Mouse (Mus musculus): ENCODE measurements around the gene Gm5767. TPM values are rescaled to one million over a fixed set of nuclear protein-coding genes. Genes with fewer than 3 reads are reported as not detected.

The Gm5767 gene
- polyA plus RNA-seq, 1 experiment from 2014 or later: not detected

DNA sequence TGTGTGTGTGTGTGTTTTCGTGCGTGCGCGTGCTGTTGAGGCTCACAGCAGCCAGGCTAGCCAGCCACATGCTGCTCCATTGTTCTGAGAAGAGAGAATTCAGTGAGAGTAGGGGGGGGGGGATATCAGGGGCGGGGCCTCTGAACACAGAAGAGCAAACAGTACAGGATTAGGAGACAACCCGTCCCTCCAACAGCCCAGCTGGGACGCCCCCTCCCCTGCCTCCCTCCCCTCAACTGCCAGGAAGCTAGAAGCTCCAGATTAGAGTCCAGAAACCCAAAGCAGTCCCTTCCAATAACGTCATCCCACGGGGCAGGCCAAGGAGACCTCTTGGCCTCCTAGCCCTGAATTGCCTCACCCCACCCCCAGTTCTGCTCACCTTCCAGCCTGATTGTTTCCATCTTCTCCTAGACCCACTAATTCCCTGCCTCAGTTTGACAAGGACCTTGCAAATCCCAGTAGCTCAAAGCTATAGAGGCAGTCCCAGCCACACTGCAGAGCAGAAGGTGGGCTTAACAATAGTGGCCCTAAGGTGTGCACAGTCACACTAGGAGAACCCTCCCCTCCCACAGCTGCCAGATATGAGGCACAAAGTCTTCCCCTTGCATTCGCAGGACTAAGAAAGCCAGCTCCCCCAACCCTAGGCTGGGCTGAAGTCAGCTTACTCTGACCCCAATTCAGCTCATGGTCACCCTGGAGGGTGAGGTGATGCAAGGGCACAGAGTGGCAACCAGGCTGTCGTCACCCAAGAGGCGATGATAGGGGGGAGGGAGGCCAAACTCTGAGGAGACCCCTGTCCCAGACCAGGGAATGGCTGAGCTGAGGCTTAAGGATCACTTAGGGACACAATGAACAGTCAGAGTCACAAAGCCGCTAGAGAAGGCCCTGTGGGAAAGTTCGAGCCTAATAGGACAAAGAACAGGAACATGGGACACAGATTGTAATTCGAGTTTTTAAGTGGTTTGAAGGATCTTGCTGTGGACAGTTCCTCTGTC, 10.2 kb upstream of the Gm5767 start:
- peak overlapping the region; percentile 88 for H3K27ac ChIP-seq
- H3K9me3 ChIP-seq (replicated peaks): no peaks in the 10 kb centered on the region
- WGBS: 16% methylated on average over 15 of the region's 15 CpGs
- H3K4me3 ChIP-seq: peak overlapping the region; percentile 82
- H3K27me3 ChIP-seq: peaks cover 4% of the 10 kb centered on the region; the same call in 1 of the 2 replicates
- H3K36me3 ChIP-seq: no peaks in the 10 kb centered on the region
- H3K4me2 ChIP-seq: peak overlapping the region; percentile 93
- no peak for ATAC-seq (replicated peaks; ENCODE audit: insufficient number of reproducible peaks, insufficient read depth, low FRiP score, low read depth)
- peaks cover 61% of the 10 kb centered on the region for H3K4me1 ChIP-seq (replicated peaks)
- peak overlapping the region; percentile 76 for H3K9ac ChIP-seq

DNA sequence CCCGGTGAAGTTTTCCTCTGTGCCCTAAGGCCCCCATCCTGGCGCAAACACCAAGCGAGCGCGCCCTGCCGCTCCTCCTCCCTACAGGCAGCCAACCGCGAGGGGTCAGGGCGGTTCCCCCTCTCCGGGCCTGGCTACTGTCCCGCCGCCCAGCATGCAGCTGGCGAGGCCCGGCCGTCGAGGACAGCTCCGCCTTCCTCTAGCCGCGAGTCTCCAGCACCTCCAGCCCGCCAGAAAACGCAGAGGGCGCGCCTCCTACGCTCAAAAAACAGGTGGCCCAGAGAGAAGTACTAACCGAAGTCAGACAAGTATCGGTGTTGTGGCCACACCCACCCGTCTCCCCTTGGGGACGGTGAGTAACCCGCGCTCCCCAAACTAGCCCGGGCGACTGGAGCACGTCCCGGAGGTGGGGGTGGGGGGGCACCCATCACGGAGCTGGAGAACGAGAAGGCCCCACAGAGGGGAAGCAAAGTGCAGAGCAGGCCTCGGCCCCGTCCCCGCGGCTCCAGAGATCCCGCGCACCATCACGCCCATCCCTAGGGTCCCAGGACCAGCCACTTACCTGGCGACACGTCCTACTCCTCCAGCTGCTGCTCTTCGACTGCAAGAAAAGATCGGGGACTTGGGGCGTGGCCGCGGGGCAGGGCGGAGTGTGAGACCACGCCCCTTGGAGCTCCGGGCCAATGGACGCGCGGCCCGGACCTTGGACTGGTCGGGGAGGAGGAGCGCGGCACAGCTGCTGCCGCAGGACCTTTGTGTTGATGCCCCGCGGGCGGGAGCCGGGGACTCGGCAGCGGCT, 8.8 kb upstream of the Gm5767 start, which contains the start of gene Carhsp1:
TSS of gene Carhsp1 (minus strand) at position 605 of the 799 bp plus-strand sequence.
- Histone ChIP-seq H3K36me3 (no peaks in the 10 kb centered on the region), H3K4me3 (peak within 1 kb of the TSS; percentile 82), H3K4me2 (peak within 1 kb of the TSS; percentile 93), H3K27me3 (peaks cover 4% of the 10 kb centered on the region; the same call in 1 of the 2 replicates), H3K9me3 (replicated peaks) (no peaks in the 10 kb centered on the region), H3K9ac (peak within 1 kb of the TSS; percentile 76), H3K27ac (peak within 1 kb of the TSS; percentile 88), H3K4me1 (replicated peaks) (peaks cover 48% of the 10 kb centered on the region)
- peak; percentile 93 for ATAC-seq (replicated peaks; ENCODE audit: insufficient number of reproducible peaks, insufficient read depth, low FRiP score, low read depth)
- under 1% methylated on average over 67 of the region's 67 CpGs for WGBS

DNA sequence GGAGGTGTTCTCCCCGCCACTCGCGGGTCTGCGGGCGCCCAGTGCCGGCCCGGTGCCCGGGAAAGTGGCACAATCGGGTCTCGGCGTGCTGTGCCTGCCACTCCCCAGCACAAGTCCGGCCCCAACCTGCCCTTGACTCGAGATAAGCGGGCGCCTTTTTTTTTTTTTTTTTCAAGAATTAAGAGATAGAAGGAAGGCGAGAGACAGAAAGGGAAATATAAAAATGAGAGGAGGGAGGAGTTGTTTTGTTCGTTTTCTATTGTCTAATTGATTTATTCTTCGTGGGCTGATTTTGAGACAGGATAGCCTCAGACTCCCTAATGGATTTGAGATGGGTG, 8.3 kb upstream of the Gm5767 start:
- Histone ChIP-seq H3K27me3 (peaks cover 4% of the 10 kb centered on the region; the same call in 1 of the 2 replicates), H3K9me3 (replicated peaks) (no peaks in the 10 kb centered on the region), H3K9ac (peak overlapping the region; percentile 59), H3K4me1 (replicated peaks) (peaks cover 42% of the 10 kb centered on the region), H3K27ac (no peak overlapping the region), H3K4me2 (peak overlapping the region; percentile 93), H3K36me3 (no peaks in the 10 kb centered on the region), H3K4me3 (peak overlapping the region; percentile 82)
- no peak for ATAC-seq (replicated peaks; ENCODE audit: insufficient number of reproducible peaks, insufficient read depth, low FRiP score, low read depth)
- WGBS: 3% methylated on average over 18 of the region's 18 CpGs

DNA sequence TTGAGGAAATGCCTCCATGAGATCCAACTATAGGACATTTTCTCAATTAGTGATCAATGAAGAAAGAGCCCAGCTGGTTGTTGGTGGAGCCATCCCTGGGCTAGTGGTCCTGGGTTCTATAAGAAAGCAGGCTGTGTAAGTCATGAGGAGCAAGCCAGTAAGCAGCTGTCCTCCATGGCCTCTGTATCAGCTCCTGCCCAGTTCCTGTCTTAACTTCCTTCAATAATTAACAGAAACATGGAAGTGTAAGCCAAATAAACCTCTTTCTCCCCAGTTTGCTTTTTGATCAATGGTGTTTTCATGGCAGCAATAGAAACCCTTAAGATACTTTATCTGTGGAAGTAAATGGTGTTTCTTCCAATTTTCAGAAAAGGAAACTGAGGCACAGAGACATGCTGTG, 7.8 kb upstream of the Gm5767 start:
- H3K4me3 ChIP-seq: peak overlapping the region; percentile 82
- no peak overlapping the region for H3K9ac ChIP-seq
- peaks cover 4% of the 10 kb centered on the region; the same call in 1 of the 2 replicates for H3K27me3 ChIP-seq
- no peak overlapping the region for H3K4me2 ChIP-seq
- no peak for ATAC-seq (replicated peaks; ENCODE audit: insufficient number of reproducible peaks, insufficient read depth, low FRiP score, low read depth)
- H3K36me3 ChIP-seq: no peaks in the 10 kb centered on the region
- H3K4me1 ChIP-seq (replicated peaks): peaks cover 37% of the 10 kb centered on the region
- H3K27ac ChIP-seq: no peak overlapping the region
- no peaks in the 10 kb centered on the region for H3K9me3 ChIP-seq (replicated peaks)

DNA sequence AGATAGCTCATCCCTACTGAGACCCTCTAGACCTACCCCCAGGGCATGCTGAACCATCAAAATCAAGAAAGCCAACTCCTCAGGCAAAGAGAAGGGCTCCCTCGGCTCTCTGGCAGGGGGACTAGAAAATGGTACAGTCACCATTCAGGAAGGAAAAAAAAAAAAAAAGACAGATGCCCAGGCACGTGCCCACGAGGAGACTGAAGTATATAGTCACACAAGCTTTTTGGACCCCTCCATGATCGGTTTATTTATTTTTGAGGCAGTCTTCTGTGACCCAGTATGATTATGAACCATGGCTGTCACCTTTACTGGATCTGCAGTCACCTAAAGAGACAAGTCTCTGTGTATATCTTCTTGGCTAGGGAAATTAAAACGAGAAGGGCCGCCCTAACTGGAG, 7.2 kb upstream of the Gm5767 start:
- ATAC-seq (replicated peaks; ENCODE audit: insufficient number of reproducible peaks, insufficient read depth, low FRiP score, low read depth): no peak
- H3K9me3 ChIP-seq (replicated peaks): no peaks in the 10 kb centered on the region
- peaks cover 4% of the 10 kb centered on the region; the same call in 1 of the 2 replicates for H3K27me3 ChIP-seq
- H3K9ac ChIP-seq: no peak overlapping the region
- H3K4me3 ChIP-seq: no peak overlapping the region
- H3K4me2 ChIP-seq: no peak overlapping the region
- peaks cover 32% of the 10 kb centered on the region for H3K4me1 ChIP-seq (replicated peaks)
- no peak overlapping the region for H3K27ac ChIP-seq
- 59% methylated on average over 6 of the region's 6 CpGs for WGBS
- H3K36me3 ChIP-seq: no peaks in the 10 kb centered on the region

DNA sequence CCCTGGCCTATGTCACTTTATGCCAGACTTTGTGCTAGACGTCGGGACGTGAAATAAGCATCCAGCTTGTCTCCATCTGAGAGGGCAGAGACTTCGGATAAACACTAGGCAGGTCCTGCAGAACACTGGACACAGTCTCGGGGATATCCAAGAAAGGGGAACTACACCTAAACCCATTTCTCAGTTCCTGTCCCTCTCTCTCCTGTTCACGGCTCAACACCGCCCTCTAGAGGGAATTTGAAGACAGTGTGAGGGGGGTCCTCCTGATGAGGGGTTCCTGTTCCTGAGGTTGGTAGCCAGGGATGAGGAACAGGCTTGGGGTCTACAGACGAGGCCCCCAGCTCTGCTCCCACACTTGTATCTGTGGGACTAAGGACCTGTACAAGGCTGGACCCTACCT, 6.4 kb upstream of the Gm5767 start:
- Histone ChIP-seq H3K4me3 (no peak overlapping the region), H3K4me1 (replicated peaks) (peaks cover 24% of the 10 kb centered on the region), H3K9me3 (replicated peaks) (no peaks in the 10 kb centered on the region), H3K27ac (no peak overlapping the region), H3K9ac (no peak overlapping the region), H3K4me2 (0 out of 2 replicates have a peak overlapping the region, but pooled peaks have one; percentile 13), H3K36me3 (no peaks in the 10 kb centered on the region), H3K27me3 (peaks cover 4% of the 10 kb centered on the region; the same call in 1 of the 2 replicates)
- ATAC-seq (replicated peaks; ENCODE audit: insufficient number of reproducible peaks, insufficient read depth, low FRiP score, low read depth): no peak
- 6% methylated on average over 8 of the region's 8 CpGs for WGBS

DNA sequence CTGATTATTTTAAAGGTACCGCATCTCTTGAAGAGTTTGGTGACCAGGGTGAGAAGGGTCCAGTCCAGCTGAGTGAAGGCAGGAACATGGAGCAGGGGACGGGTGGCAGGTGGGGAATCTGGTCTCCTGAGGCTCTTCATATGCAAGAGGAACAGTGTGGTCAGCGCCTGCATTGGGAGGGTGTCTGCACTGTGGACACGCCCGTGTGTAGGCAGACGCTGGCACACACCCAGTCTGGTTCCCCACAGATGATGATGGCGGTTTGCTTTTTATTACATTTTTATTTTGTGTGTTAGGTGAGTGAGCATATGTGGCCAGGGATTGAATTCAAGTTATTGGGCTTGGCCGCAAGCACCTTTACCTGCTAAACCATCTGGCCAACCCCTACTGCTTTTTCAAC, 5.0 kb upstream of the Gm5767 start:
- H3K27me3 ChIP-seq: peaks cover 4% of the 10 kb centered on the region; the same call in 1 of the 2 replicates
- H3K27ac ChIP-seq: no peak overlapping the region
- H3K4me1 ChIP-seq (replicated peaks): peaks cover 10% of the 10 kb centered on the region
- no peak for ATAC-seq (replicated peaks; ENCODE audit: insufficient number of reproducible peaks, insufficient read depth, low FRiP score, low read depth)
- H3K9ac ChIP-seq: no peak overlapping the region
- H3K4me3 ChIP-seq: no peak overlapping the region
- no peaks in the 10 kb centered on the region for H3K9me3 ChIP-seq (replicated peaks)
- H3K4me2 ChIP-seq: no peak overlapping the region
- no peaks in the 10 kb centered on the region for H3K36me3 ChIP-seq
- WGBS: 75% methylated on average over 8 of the region's 8 CpGs

DNA sequence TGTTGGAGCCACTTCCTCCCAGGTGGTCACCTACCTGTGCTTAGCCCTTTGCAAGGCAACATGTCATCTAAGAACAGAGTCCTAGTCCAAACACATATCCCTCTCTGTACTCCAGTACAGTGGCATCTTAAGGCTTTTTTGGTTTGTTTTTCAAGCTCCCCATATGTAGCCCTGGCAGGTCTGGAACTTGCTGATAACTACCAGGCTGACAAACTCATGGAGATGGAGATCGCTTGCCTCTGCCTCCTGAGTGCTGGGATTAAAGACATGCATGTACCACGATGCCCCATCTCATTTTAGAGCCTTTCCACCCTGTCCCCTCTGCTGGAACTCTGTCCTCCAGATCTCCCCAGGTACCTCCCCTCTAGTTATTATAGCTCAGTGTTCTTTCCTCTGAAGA, 4.3 kb upstream of the Gm5767 start:
- ATAC-seq (replicated peaks; ENCODE audit: insufficient number of reproducible peaks, insufficient read depth, low FRiP score, low read depth): no peak
- H3K9ac ChIP-seq: no peak overlapping the region
- H3K4me2 ChIP-seq: no peak overlapping the region
- WGBS: 76% methylated on average over 2 of the region's 2 CpGs
- no peaks in the 10 kb centered on the region for H3K36me3 ChIP-seq
- no peak overlapping the region for H3K27ac ChIP-seq
- H3K4me3 ChIP-seq: no peak overlapping the region
- peaks cover 3% of the 10 kb centered on the region for H3K4me1 ChIP-seq (replicated peaks)
- H3K27me3 ChIP-seq: peaks cover 4% of the 10 kb centered on the region; the same call in 1 of the 2 replicates
- H3K9me3 ChIP-seq (replicated peaks): no peaks in the 10 kb centered on the region

DNA sequence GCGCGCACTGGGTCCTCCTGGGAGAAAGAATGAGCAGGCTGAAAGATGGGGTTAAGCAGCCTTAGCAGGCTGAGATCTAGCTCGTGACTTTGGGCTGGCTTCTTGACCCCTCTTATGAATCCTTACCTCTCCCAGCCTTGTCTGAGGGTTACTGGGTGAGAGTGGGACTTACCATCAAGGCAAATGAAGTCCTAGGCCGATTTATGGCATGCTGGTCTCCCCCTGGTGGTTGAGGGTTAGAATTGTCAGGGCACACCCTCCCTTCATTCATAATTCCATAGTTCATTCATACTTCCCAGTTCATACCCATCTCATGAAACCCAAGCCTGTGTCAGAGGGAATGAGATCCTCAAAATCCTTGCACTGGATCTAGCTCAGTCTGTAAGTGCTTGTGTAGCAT, 3.8 kb upstream of the Gm5767 start:
- H3K9ac ChIP-seq: no peak overlapping the region
- 52% methylated on average over 4 of the region's 4 CpGs for WGBS
- H3K27me3 ChIP-seq: peaks cover 4% of the 10 kb centered on the region; the same call in 1 of the 2 replicates
- H3K4me2 ChIP-seq: no peak overlapping the region
- peaks cover 3% of the 10 kb centered on the region for H3K4me1 ChIP-seq (replicated peaks)
- ATAC-seq (replicated peaks; ENCODE audit: insufficient number of reproducible peaks, insufficient read depth, low FRiP score, low read depth): no peak
- H3K27ac ChIP-seq: no peak overlapping the region
- H3K4me3 ChIP-seq: no peak overlapping the region
- H3K36me3 ChIP-seq: no peaks in the 10 kb centered on the region
- H3K9me3 ChIP-seq (replicated peaks): no peaks in the 10 kb centered on the region

DNA sequence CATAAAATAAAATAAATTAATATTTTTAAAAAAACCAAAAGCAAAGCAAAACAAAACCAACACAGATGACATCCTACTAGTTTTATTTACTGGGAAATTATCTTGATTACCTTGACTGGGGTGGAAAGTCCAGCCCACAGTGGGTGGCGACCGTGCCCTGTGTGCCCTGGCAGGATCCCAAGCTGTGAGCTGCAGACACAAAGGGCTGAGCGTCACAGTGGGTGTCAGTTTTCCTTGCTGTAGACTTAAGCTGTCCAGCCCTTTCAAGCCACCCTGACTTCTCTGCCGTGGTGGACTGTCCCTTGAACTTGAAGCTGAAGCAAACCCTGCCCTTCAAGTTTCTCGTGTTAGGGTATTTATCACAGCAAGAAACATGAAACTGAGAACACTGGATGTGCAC, 2.5 kb upstream of the Gm5767 start:
- peaks cover 3% of the 10 kb centered on the region; the same call in 1 of the 2 replicates for H3K4me1 ChIP-seq (replicated peaks)
- no peak for ATAC-seq (replicated peaks; ENCODE audit: insufficient number of reproducible peaks, insufficient read depth, low FRiP score, low read depth)
- no peak overlapping the region for H3K9ac ChIP-seq
- H3K4me2 ChIP-seq: no peak overlapping the region
- no peaks in the 10 kb centered on the region for H3K9me3 ChIP-seq (replicated peaks)
- no peaks in the 10 kb centered on the region for H3K36me3 ChIP-seq
- no peak overlapping the region for H3K4me3 ChIP-seq
- H3K27ac ChIP-seq: no peak overlapping the region
- peaks cover 4% of the 10 kb centered on the region; the same call in 1 of the 2 replicates for H3K27me3 ChIP-seq
- WGBS: 50% methylated on average over 5 of the region's 5 CpGs

DNA sequence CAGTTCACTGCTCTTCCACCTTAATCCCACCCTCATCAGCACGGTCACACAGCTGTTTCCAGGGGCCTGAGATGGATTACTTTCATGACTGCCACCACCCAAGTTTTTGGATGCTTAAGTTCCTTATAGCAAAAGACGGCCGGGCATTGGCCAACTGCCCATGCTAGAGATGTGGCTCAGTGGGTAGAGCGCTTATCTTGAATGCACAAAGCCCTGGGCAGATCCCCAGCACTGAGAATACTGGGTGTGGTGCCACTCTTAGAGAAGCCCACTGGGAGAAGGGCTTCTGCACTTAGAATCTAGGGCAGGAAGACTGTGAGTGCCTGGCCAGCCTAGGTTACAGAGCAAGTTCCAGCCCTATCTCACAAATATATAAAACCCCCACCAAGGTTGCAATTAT, 1.9 kb upstream of the Gm5767 start:
- H3K4me2 ChIP-seq: no peak overlapping the region
- H3K9me3 ChIP-seq (replicated peaks): no peaks in the 10 kb centered on the region
- no peaks in the 10 kb centered on the region for H3K36me3 ChIP-seq
- H3K4me1 ChIP-seq (replicated peaks): peaks cover 3% of the 10 kb centered on the region; the same call in 1 of the 2 replicates
- WGBS: 74% methylated on average over 4 of the region's 4 CpGs
- no peak overlapping the region for H3K27ac ChIP-seq
- H3K4me3 ChIP-seq: no peak overlapping the region
- H3K9ac ChIP-seq: no peak overlapping the region
- ATAC-seq (replicated peaks; ENCODE audit: insufficient number of reproducible peaks, insufficient read depth, low FRiP score, low read depth): no peak
- no peaks in the 10 kb centered on the region; the same call in 1 of the 2 replicates for H3K27me3 ChIP-seq
